Mouse (Mus musculus) hematopoietic stem cell, adult 5-6 weeks (primary cell): ENCODE results near the gene Nop2. TPM values are rescaled to one million over a fixed set of nuclear protein-coding genes. Genes with fewer than 3 reads are reported as not detected.

Experiments
- ATAC-seq, 2 experiments: fragments of 125-278 bp in 1 of 2; replicated peaks in 1 of 2; 2 replicates each; pipeline ENCODE4 v1.8.0; 2016 to 2017; ENCODE audit warnings: inconsistent platforms in 2 of 2, mild to moderate bottlenecking in 2 of 2, moderate number of reproducible peaks in 2 of 2, low read depth in 1 of 2, moderate TSS enrichment in 1 of 2; ENCODE audit not compliant: low FRiP score in 2 of 2, poor library complexity in 2 of 2, severe bottlenecking in 2 of 2, insufficient read depth in 1 of 2, low TSS enrichment in 1 of 2
- total RNA-seq: library from RNA; stranded (forward); fragments of 172-1452, 232-1000 nt; gene quantifications from 2 replicates; pipeline ENCODE4 v1.2.3, GENCODE M21; 2017

Nop2 gene
- total RNA-seq, 1 experiment from 2014 or later, result 63.4 TPM

GRCm38 (mm10) chr6:125099421-125099971 is 32.2 kb upstream of the Nop2 start:
- ATAC-seq, result peak; percentile 59 to 68

GRCm38 (mm10) chr6:125101444-125101843 is 30.3 kb upstream of the Nop2 start:
- no peak for ATAC-seq

- ATAC-seq, result peak in 1 of 2 experiments; percentile 47; a peak in 1 of 4 replicates
These were observed 27.5 kb upstream of the Nop2 start for GRCm38 (mm10) chr6:125104223-125104622.

- no peak for ATAC-seq
These were observed 24.0 kb upstream of the Nop2 start for GRCm38 (mm10) chr6:125107705-125108104.

- no peak for ATAC-seq
These were observed 22.3 kb upstream of the Nop2 start for GRCm38 (mm10) chr6:125109371-125109770.

- ATAC-seq, result no peak
These were observed 20.8 kb upstream of the Nop2 start for GRCm38 (mm10) chr6:125110927-125111326.

GRCm38 (mm10) chr6:125112553-125112952 is 19.2 kb upstream of the Nop2 start:
- peak in 1 of 2 experiments; percentile 41; a peak in 1 of 4 replicates for ATAC-seq

- no peak for ATAC-seq
These were observed 12.3 kb upstream of the Nop2 start for GRCm38 (mm10) chr6:125119387-125119786.

GRCm38 (mm10) chr6:125128724-125129123 is 3.0 kb upstream of the Nop2 start:
- no peak for ATAC-seq

- no peak for ATAC-seq
These were observed 1.9 kb upstream of the Nop2 start for GRCm38 (mm10) chr6:125129710-125130402.

GRCm38 (mm10) chr6:125132470-125132869 is 761 bp downstream of the Nop2 start:
- no peak for ATAC-seq

GRCm38 (mm10) chr6:125137002-125137671 is 5.4 kb downstream of the Nop2 start:
- peak; percentile 37 to 51; a peak in 2 of 4 replicates for ATAC-seq

GRCm38 (mm10) chr6:125139747-125140146 is 8.0 kb downstream of the Nop2 start:
- no peak for ATAC-seq

GRCm38 (mm10) chr6:125142436-125142835 is 10.7 kb downstream of the Nop2 start:
- ATAC-seq, result no peak

- no peak for ATAC-seq
These were observed 11.4 kb downstream of the Nop2 start for GRCm38 (mm10) chr6:125143128-125143527.

- ATAC-seq, result no peak
These were observed 12.2 kb downstream of the Nop2 start for GRCm38 (mm10) chr6:125143904-125144303.

- peak; percentile 88 to 93 for ATAC-seq
These were observed 13.3 kb downstream of the Nop2 start, which contains the start of gene Iffo1 for GRCm38 (mm10) chr6:125145001-125145400. Gene Iffo1, plus strand, starts transcription at chr6:125145241.

- no peak for ATAC-seq
These were observed 13.8 kb downstream of the Nop2 start for GRCm38 (mm10) chr6:125145479-125145951.
